Mouse (Mus musculus): Measurements from ENCODE around the gene Arhgap17. TPM values are rescaled to one million over a fixed set of nuclear protein-coding genes. Genes with fewer than 3 reads are reported as not detected.
A peak's percentile ranks its signal among the peaks of the same experiment; 100 is the strongest.

Gene Arhgap17
- total RNA-seq, 2 experiments from 2014 or later: 20.3 to 22.1 TPM

- Histone ChIP-seq H3K27ac (no peak overlapping the region), H3K4me3 (no peak overlapping the region)
- TF ChIP-seq CTCF (IDR thresholded peaks at IDR 0.05): no peak
- intact Hi-C loops (cut with DNase I): no loop called here
- DNase-seq (ENCODE audit: extremely low spot score in 1 of 2, low spot score in 2 of 2): no peak
Observed at GRCm38 (mm10) chr7:123354392-123354791, 15.3 kb downstream of the Arhgap17 start.

- no peak for DNase-seq (ENCODE audit: extremely low spot score in 1 of 2, low spot score in 2 of 2)
- TF ChIP-seq CTCF (IDR thresholded peaks at IDR 0.05): no peak
- intact Hi-C loops (cut with DNase I): no loop called here
- Histone ChIP-seq H3K4me3 (no peak overlapping the region), H3K27ac (no peak overlapping the region)
Observed at GRCm38 (mm10) chr7:123353879-123354278, 15.8 kb downstream of the Arhgap17 start.

GRCm38 (mm10) chr7:123353081-123353480 lies 16.6 kb downstream of the Arhgap17 start:
- TF ChIP-seq CTCF (IDR thresholded peaks at IDR 0.05): no peak
- no peak for DNase-seq (ENCODE audit: extremely low spot score in 1 of 2, low spot score in 2 of 2)
- no peak overlapping the region for H3K27ac ChIP-seq
- no peak overlapping the region for H3K4me3 ChIP-seq
- intact Hi-C loops (cut with DNase I): no loop called here

- Histone ChIP-seq H3K4me3 (no peak overlapping the region), H3K27ac (no peak overlapping the region)
- intact Hi-C loops (cut with DNase I): no loop called here
- DNase-seq (ENCODE audit: extremely low spot score in 1 of 2, low spot score in 2 of 2): peak in 1 of 2 experiments; percentile 22
- no peak for TF ChIP-seq CTCF (IDR thresholded peaks at IDR 0.05)
Observed at GRCm38 (mm10) chr7:123350243-123350642, 19.5 kb downstream of the Arhgap17 start.

GRCm38 (mm10) chr7:123349813-123350212 lies 19.9 kb downstream of the Arhgap17 start:
- H3K4me3 ChIP-seq: no peak overlapping the region
- no peak for DNase-seq (ENCODE audit: extremely low spot score in 1 of 2, low spot score in 2 of 2)
- no peak overlapping the region for H3K27ac ChIP-seq
- intact Hi-C loops (cut with DNase I): no loop called here
- no peak for TF ChIP-seq CTCF (IDR thresholded peaks at IDR 0.05)

- intact Hi-C loops (cut with DNase I): no loop called here
- DNase-seq (ENCODE audit: extremely low spot score in 1 of 2, low spot score in 2 of 2): no peak
- no peak overlapping the region for H3K27ac ChIP-seq
- TF ChIP-seq CTCF (IDR thresholded peaks at IDR 0.05): no peak
- H3K4me3 ChIP-seq: no peak overlapping the region
Observed at GRCm38 (mm10) chr7:123346631-123347290, 23.0 kb downstream of the Arhgap17 start.

GRCm38 (mm10) chr7:123345041-123345544 lies 24.6 kb downstream of the Arhgap17 start:
- no peak for TF ChIP-seq CTCF (IDR thresholded peaks at IDR 0.05)
- DNase-seq (ENCODE audit: extremely low spot score in 1 of 2, low spot score in 2 of 2): no peak
- intact Hi-C loops (cut with DNase I): no loop called here
- Histone ChIP-seq H3K4me3 (no peak overlapping the region), H3K27ac (no peak overlapping the region)

GRCm38 (mm10) chr7:123344079-123344780 lies 25.5 kb downstream of the Arhgap17 start:
- no peak overlapping the region for H3K4me3 ChIP-seq
- TF ChIP-seq CTCF (IDR thresholded peaks at IDR 0.05): no peak
- intact Hi-C loops (cut with DNase I): no loop called here
- DNase-seq (ENCODE audit: extremely low spot score in 1 of 2, low spot score in 2 of 2): no peak
- no peak overlapping the region for H3K27ac ChIP-seq

- no peak overlapping the region for H3K4me3 ChIP-seq
- DNase-seq (ENCODE audit: extremely low spot score in 1 of 2, low spot score in 2 of 2): no peak
- intact Hi-C loops (cut with DNase I): no loop called here
- no peak for TF ChIP-seq CTCF (IDR thresholded peaks at IDR 0.05)
- H3K27ac ChIP-seq: no peak overlapping the region; the same call in 1 of the 2 replicates
Observed at GRCm38 (mm10) chr7:123341896-123342295, 27.8 kb downstream of the Arhgap17 start.

- intact Hi-C loops (cut with DNase I): no loop called here
- no peak for DNase-seq (ENCODE audit: extremely low spot score in 1 of 2, low spot score in 2 of 2)
- no peak overlapping the region for H3K27ac ChIP-seq
- no peak for TF ChIP-seq CTCF (IDR thresholded peaks at IDR 0.05)
- no peak overlapping the region for H3K4me3 ChIP-seq
Observed at GRCm38 (mm10) chr7:123338351-123338750, 31.4 kb downstream of the Arhgap17 start.

GRCm38 (mm10) chr7:123336322-123336721 lies 33.4 kb downstream of the Arhgap17 start:
- intact Hi-C loops (cut with DNase I): no loop called here

GRCm38 (mm10) chr7:123330506-123330905 lies 39.2 kb downstream of the Arhgap17 start:
- DNase-seq (ENCODE audit: extremely low spot score in 1 of 2, low spot score in 2 of 2): no peak
- intact Hi-C loops (cut with DNase I): no loop called here
- TF ChIP-seq CTCF (IDR thresholded peaks at IDR 0.05): no peak

More at GRCm38 (mm10) chr7:123336322-123336721, 33.4 kb downstream of the Arhgap17 start:
- TF ChIP-seq CTCF (IDR thresholded peaks at IDR 0.05): no peak
- peak overlapping the region; percentile 42 for H3K27ac ChIP-seq
- H3K4me3 ChIP-seq: no peak overlapping the region
- DNase-seq (ENCODE audit: extremely low spot score in 1 of 2, low spot score in 2 of 2): no peak

More at GRCm38 (mm10) chr7:123330506-123330905, 39.2 kb downstream of the Arhgap17 start:
- H3K4me3 ChIP-seq: no peak overlapping the region
- no peak overlapping the region for H3K27ac ChIP-seq

All from left cerebral cortex, adult 2 months (tissue).